Mouse (Mus musculus) testis, adult 2 months (tissue): ENCODE data around the gene Atad5. TPM values are rescaled to one million over a fixed set of nuclear protein-coding genes. Genes with fewer than 3 reads are reported as not detected.

Source experiments
- H3K27ac ChIP-seq: fragments of 200-500 bp; 2 replicates; pipeline ENCODE4 v1.5.1; 2012; ENCODE audit warnings: low read depth, low read length; ENCODE audit not compliant: control insufficient read depth, insufficient read depth
- H3K27me3 ChIP-seq: fragments of 200-500 bp; 2 replicates; pipeline ENCODE4 v1.6.1; 2012; ENCODE audit warnings: mild to moderate bottlenecking, low read length, moderate library complexity; ENCODE audit not compliant: control insufficient read depth, insufficient read depth
- H3K36me3 ChIP-seq: fragments of 200-500 bp; 2 replicates; pipeline ENCODE4 v1.6.1; 2012; ENCODE audit warnings: mild to moderate bottlenecking, low read length; ENCODE audit not compliant: control insufficient read depth, insufficient read depth
- H3K4me1 ChIP-seq: fragments of 200-500 bp; 2 replicates; pipeline ENCODE4 v1.6.1; 2012; ENCODE audit warnings: low read length; ENCODE audit not compliant: control insufficient read depth, insufficient read depth
- H3K4me3 ChIP-seq: fragments of 200-500 bp; 2 replicates; pipeline ENCODE4 v1.5.1; 2012; ENCODE audit warnings: low read depth, mild to moderate bottlenecking, low read length, moderate library complexity, mixed read lengths; ENCODE audit not compliant: control insufficient read depth
- CTCF ChIP-seq: fragments of 200-500 bp; IDR thresholded peaks from 2 replicates; pipeline ENCODE4 v1.5.1; 2012; ENCODE audit warnings: low read depth, mild to moderate bottlenecking, inconsistent platforms, low read length, moderate library complexity; ENCODE audit not compliant: control insufficient read depth, insufficient read depth, insufficient replicate concordance
- POLR2A ChIP-seq: fragments of 200-500 bp; IDR thresholded peaks from 2 replicates; pipeline ENCODE4 v1.6.1; 2012; ENCODE audit warnings: low read depth, mild to moderate bottlenecking, inconsistent platforms, low read length, moderate library complexity; ENCODE audit not compliant: control insufficient read depth
- polyA plus RNA-seq: library from polyadenylated mRNA; depleted of rRNA; stranded (reverse); fragments of >200 nt; gene quantifications from 2 replicates; pipeline ENCODE4 v1.2.3, GENCODE M21; 2012

Gene Atad5
- polyA plus RNA-seq, 1 experiment, result 1.2 TPM

DNA sequence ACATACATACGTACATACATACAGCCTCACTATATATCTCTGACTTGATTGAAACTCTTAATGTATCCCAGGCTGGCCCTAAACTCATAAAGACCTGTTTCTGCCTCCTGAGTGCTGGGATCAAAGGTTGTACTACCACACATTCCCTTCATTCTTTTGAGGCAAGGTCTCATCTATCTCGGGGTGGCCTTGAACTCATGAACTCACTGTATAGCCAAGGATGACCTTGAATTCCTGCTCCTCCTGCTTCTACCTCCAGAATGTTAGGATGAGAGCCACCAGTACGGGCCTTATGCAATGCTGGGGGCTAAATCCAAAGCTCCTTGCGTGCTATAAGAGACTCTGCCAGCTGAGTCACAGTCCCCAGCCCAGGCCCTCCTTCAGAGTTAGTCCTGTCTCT, 71.8 kb downstream of the Atad5 start:
- no peaks in the 10 kb centered on the region; the same call in 1 of the 2 replicates for H3K4me1 ChIP-seq
- H3K36me3 ChIP-seq, result no peaks in the 10 kb centered on the region
- H3K27ac ChIP-seq, result no peak overlapping the region
- H3K4me3 ChIP-seq, result no peak overlapping the region
- H3K27me3 ChIP-seq, result no peaks in the 10 kb centered on the region
- no peak for TF ChIP-seq CTCF
- TF ChIP-seq POLR2A, result no peak

DNA sequence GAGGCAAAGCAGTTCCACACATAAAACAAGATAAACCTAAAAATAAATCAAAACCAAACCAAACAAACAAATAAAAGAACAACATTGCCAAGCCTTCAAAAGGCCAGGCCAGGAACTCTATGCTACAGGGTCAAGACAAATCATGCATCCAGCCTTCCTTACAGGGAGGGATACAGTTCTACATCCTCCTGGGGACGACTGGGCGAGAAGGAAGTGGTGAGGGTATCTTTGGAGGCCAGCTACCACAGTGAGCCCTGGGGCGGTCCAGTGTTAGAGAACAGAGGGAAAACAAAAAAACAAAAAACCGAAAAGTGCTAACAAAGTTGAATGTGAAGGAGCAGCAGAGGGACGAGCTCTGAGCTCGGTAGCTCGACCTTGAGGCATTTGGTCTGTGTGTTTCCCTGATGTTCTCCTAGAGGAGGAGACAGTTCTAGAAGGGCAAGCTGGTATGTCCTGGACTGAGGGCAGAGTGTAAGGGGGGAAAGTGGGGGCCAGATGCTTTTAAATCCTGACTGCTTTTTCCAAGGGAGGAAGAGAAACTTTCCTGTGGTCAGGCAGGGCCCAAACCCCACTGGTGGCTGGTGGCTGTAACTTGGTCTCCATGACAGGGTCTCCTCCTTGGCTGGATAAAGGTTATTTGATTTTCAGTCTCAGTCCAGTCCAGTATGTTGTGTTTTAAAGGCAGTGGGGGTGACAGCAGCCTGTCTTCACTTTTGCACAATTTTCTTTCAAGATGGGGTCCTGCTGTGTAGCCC, 74.3 kb downstream of the Atad5 start:
- Histone ChIP-seq H3K4me1 (no peaks in the 10 kb centered on the region; the same call in 1 of the 2 replicates), H3K27ac (no peak overlapping the region), H3K36me3 (no peaks in the 10 kb centered on the region), H3K4me3 (no peak overlapping the region), H3K27me3 (no peaks in the 10 kb centered on the region)
- TF ChIP-seq CTCF, result no peak
- no peak for TF ChIP-seq POLR2A

DNA sequence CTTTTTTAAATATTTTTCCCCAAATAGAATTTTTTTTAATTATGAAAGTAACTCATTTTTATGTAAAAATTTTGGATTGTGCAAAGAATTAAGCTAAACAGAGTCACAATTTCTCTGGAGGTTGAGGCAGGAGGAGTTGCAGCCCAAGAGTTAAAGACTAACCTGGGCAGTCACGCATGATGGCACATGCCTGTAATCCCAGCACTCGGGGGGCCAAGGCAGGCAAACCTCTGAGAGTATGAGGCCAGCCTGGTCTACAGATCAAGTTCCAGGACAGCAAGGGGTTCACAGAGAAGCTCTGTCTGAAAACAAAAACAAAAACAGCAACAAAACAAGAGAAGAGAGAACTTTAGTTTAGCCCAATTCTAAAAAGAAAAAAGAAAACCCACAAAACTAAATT, 75.0 kb downstream of the Atad5 start:
- TF ChIP-seq POLR2A, result no peak

DNA sequence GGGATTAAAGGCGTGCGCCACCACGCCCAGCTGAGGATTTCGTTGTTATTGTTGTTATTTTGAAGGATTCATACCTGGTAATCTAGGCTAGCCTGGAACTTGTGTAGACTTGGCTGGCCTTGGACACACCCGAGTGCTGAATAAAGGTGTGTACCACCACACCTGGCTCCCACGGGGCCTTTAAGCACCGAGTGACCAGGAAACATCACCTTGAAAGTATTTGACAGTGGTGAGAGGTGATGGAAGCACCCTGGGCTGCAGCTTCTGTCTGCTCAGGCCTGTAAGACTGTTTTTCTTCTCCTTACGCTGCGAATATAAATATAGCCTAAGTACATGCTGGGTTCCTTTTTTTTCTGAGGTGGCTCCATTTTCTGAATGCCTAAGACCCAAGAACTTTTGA, 78.9 kb downstream of the Atad5 start:
- Histone ChIP-seq H3K4me1 (no peaks in the 10 kb centered on the region), H3K27me3 (no peaks in the 10 kb centered on the region), H3K4me3 (no peak overlapping the region), H3K36me3 (no peaks in the 10 kb centered on the region), H3K27ac (no peak overlapping the region)
- TF ChIP-seq POLR2A, result no peak
- TF ChIP-seq CTCF, result no peak

More for the DNA sequence above, 75.0 kb downstream of the Atad5 start:
- Histone ChIP-seq H3K36me3 (no peaks in the 10 kb centered on the region), H3K4me3 (no peak overlapping the region), H3K27ac (no peak overlapping the region), H3K4me1 (no peaks in the 10 kb centered on the region; the same call in 1 of the 2 replicates), H3K27me3 (no peaks in the 10 kb centered on the region)

DNA sequence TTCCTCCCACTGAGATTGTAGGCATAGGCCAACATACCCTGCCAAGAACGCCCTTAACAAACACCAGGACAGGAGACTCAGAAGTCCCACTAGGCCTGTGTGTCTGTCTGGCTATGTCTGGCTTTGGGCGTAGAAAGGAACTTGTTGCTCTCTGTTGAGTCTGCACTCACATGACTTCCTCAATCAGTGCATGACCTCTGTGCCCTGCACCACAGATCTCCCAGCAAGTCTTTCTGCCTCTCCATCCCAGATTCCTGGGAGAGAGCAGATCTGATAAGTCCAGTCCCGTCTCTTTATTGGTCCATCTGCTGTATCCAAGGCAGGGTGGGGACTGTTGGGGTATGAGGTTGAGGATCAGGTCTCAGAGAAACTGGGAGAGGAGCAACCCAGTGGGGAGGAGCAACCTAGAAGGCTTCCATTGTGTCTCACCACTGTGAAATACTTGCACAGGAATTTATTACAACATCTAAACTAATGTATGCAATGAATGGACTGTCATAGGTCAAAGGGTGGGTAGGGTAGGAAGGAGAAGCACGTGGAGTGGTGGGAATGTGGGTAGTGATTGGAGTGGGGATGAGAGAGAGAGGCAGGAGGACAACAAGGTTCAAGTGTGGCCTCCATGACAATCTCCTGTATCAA, 79.5 kb downstream of the Atad5 start:
- Histone ChIP-seq H3K36me3 (no peaks in the 10 kb centered on the region), H3K4me3 (no peak overlapping the region), H3K4me1 (no peaks in the 10 kb centered on the region), H3K27me3 (no peaks in the 10 kb centered on the region), H3K27ac (no peak overlapping the region)
- TF ChIP-seq CTCF, result no peak
- no peak for TF ChIP-seq POLR2A

DNA sequence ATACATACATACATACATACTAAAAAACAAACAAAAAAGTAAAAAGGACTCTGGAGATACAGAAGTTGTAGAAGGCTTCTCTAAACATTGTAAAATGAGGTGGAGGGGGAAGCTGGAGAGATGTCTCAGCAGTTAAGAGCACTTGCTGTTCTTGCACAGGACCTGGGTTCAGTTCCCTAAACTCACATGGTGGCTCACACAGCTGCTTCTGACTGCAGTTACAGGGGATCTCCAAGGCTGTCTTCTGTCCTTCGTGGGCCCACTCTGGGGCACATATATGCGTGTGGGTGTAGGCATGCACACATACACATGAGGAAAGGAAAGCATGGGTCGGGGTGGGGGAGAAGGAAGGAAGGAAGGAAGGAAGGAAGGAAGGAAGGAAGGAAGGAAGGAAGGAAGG, 80.4 kb downstream of the Atad5 start:
- no peaks in the 10 kb centered on the region for H3K36me3 ChIP-seq
- H3K4me3 ChIP-seq, result no peak overlapping the region
- TF ChIP-seq POLR2A (no peak), CTCF (no peak)
- H3K4me1 ChIP-seq, result no peaks in the 10 kb centered on the region
- no peak overlapping the region for H3K27ac ChIP-seq
- H3K27me3 ChIP-seq, result no peaks in the 10 kb centered on the region

DNA sequence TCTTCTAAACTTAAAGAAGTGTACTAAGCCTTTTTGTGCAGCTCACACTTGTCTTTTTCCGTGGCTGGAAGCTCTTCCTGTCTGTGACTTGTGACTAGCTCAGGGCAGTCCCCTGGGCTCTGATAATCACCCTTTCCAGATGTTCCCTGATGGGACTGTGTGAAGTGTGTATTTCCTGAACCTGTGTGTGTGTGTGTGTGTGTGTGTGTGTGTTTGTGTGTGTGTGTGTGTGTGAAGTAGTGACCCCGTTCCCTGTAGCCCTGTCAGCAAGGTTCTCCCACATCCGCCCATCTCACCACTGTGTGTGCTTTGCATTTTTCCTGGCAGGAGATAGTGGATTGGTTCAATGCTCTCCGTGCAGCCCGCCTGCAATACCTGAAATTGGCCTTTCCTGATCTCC, 81.2 kb downstream of the Atad5 start:
- no peaks in the 10 kb centered on the region for H3K27me3 ChIP-seq
- TF ChIP-seq CTCF, result no peak
- no peak for TF ChIP-seq POLR2A
- no peaks in the 10 kb centered on the region for H3K36me3 ChIP-seq
- no peaks in the 10 kb centered on the region for H3K4me1 ChIP-seq
- no peak overlapping the region for H3K4me3 ChIP-seq
- no peak overlapping the region for H3K27ac ChIP-seq

DNA sequence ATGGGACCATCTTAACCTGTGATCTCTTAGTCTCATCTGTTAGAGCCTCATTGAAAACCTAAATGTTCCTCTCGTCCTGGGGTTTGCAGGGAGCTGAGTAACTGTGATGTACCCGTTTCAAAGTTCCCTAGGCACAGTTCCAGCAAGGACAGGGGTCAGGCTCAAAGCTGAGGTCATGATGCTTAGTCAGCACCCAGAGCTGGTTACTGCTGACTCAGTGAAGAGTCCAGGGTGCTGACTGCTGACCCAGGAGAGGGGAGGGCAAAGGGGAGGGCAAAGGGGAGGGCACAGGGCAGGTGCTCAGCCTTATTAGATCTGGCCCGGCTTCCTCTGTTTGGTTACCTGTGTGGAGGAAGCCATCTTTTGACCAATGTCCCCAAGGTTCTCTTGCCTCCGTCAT, 82.7 kb downstream of the Atad5 start:
- H3K4me1 ChIP-seq, result no peaks in the 10 kb centered on the region
- no peak overlapping the region for H3K4me3 ChIP-seq

More for the DNA sequence above, 82.7 kb downstream of the Atad5 start:
- H3K27me3 ChIP-seq, result no peaks in the 10 kb centered on the region
- TF ChIP-seq CTCF (no peak), POLR2A (no peak)
- H3K27ac ChIP-seq, result no peak overlapping the region
- no peaks in the 10 kb centered on the region for H3K36me3 ChIP-seq
